Mouse (Mus musculus): Measurements from ENCODE around the gene Vamp1.

The Vamp1 gene

GRCm38 (mm10) chr6:125213715-125214114, 1.6 kb upstream of the Vamp1 start:
- no peak for DNase-seq

- peak; percentile 68 for DNase-seq
These were observed 1.5 kb downstream of the Vamp1 start for GRCm38 (mm10) chr6:125216898-125217297.

DNA sequence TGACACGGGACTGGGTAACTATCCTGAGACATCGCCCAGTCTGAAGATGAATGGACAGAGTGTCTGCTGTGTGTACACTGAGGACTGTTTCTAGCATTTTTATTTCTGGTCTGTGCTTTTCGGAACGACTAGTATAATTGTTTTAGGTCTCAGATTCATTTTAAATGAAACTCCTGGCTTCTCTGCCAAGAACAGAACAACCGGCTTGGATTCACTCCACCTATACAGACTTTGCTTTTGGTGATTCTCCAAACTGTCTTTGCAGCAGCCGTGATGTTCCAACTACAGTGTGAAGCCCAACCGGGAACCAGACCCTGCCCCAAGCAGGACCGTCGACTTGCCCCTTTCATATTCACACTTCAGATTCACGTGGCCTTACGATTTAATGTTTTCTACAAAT, 2.5 kb downstream of the Vamp1 start:
- peak; percentile 55 for DNase-seq

- DNase-seq, result peak; percentile 79
These were observed 3.6 kb downstream of the Vamp1 start for GRCm38 (mm10) chr6:125218963-125219362.

GRCm38 (mm10) chr6:125221115-125221745, 5.9 kb downstream of the Vamp1 start:
- DNase-seq, result no peak

- no peak for DNase-seq
These were observed 6.8 kb downstream of the Vamp1 start for GRCm38 (mm10) chr6:125222146-125222545.

DNA sequence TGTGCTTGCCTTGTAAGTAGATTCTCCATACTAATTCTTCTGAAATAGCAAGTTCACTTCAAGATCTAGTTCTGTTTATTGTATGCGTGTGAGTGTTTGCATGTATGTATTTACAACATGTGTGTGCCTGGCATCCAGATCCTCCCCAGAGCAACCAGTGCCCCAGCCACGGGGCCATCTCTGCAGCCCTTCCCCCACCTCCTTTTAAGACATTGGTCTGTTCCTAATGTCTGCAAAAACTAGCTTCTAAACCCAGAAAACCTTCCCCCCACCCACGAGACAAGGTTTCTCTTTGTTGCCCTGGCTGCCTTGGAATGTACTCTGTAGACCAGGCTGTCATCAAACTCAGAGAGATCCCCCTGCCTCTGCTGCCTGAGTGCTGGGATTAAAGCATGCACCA, 7.2 kb downstream of the Vamp1 start:
- DNase-seq, result no peak

DNA sequence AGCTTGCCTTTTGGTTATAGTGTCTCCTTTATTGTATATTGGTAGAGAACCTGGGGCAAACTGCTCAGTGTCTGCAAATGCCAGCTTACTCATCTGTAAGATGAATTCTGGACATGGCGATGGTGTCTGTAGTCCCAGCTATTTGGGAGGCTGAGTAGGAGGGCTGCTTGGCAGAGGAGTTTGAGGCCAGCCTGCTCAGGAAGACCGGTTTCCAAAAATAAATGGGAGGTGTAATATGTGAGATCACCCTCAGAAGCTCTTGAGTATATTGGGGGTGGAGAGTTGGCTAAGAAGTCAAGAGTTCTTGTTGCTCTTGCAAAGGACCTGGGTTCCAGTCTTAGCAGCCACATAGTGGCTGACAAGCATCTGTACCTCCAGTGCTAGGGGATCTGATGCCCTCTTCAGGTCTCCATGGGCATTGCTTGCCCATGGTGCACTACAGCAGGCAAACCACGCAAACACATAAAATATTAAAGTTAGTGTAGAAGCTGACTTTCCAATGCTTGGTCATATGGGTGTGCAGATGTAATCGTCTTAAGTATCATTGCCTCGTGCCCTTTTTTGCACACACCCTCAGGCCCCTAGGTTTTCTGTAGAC, 10.3 kb downstream of the Vamp1 start:
- DNase-seq, result no peak

DNA sequence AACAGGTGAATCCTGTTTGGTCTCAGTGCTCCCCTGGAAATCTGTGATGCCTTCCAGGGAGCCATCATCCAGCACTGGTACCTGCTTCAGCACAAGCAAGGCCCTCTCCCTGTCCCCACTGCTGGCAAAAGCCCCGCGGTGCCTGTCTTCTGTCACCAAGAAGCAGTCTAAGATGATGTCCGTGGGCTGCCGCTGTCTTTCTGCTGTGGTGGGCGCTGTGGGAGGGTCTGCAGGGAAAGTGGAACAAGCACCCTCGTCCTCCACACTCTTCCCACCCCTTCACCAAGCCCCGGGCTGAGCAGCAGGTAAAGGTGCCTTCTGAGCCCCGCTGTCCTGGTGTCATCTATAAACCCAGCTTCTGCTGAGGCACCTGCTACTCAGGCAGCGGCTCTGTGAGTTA, 15.2 kb downstream of the Vamp1 start:
- no peak for DNase-seq

DNA sequence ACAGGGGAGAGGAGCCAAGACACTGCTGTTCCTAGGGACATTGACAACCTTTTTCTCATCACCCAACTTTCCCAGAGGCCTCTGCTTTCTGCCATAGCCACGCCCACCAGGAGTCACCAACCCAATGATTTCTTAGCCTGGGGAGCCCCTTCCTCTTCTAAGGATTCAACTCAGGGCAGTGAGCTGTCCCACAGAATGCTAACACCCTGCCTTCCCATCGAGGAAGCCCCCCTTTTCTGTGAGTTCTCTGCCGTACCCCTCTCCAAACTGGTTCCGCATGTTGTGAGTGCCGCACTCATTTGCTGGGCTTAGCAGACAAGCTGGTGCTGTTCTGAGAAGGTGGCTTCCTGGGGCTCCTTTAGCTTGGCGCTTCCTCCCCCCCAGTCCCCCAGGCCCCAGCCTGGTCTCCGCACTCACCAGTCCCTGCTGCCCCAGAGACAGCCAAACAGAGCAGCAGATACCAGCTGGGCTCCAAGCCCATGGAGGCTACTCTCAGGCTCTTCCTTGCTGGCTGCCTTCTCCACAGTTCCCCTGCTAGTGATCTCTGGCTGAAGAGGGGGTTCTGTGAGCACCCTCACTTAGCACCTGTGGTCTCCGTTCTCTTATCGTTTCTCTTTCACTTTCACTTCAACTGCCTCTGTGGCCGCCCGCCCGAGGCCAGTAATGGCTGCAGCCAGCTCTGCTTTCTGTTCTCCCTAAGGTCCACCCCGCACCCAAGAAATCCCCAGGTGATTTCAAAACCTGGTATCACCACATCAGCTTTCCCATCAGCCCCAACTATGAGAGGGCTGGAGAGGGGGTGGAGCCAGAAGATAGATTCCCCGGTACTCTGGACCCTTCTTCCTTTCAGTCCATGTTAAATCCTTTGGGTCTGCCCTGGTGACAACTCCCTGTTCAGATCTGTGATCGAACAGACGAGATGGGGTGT, 16.0 kb downstream of the Vamp1 start, which contains the start of gene Tapbpl:
Tapbpl (minus strand) TSS at position 744 of the 928 bp plus-strand sequence.
- DNase-seq, result peak; percentile 75

GRCm38 (mm10) chr6:125232045-125232437, 16.7 kb downstream of the Vamp1 start:
- no peak for DNase-seq

- DNase-seq, result no peak
These were observed 17.2 kb downstream of the Vamp1 start for GRCm38 (mm10) chr6:125232516-125232915.

DNA sequence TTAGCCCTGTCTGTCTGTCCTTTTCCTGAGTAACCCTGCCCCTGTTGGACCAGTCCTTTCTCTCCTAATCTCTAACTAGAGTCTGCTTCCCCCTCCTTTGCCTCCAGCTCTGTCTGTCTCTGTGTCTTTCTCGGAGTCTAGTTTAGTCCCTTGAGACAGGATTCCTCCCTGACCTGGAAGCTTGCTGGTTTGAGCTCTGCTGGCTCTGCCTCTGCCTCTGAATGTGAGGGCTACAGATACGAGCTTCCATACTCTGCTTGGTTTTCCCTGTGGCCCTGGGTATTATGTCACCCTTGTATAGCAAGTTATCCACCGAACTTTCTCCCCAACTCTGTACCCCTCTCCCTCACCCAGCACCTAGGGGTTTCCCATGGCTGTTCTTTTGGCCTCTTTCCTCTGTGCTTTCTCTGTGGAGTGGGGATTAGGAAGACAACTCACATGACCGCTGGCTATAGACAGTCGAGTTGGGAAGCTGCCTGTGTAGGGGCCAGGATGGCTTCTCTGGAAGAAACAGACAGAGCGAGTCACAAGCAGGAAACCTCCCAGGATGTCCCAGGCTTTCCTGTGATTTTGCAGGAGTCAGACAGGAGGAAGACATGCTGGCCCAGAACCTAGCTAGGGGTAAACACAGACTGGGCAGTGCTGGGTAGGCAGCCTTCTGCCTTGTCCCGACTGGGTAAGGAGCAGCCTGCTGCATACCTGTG, 18.6 kb downstream of the Vamp1 start:
- DNase-seq, result no peak

DNA sequence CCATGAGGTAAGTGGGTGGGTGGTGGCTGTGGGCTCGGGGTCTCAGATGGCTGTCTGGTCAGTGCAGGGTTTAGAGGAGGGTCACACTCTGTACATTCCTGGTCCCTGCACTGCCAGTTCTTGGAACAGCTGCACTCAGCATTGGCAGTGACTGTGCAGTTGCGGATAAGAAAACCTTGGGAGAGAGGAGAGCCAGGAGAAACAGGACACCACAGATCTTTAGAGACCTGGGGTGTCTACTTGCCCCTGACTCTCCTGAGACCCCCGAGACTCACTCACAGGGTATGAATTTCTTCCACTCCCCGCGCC, 19.1 kb downstream of the Vamp1 start:
- DNase-seq, result no peak

DNA sequence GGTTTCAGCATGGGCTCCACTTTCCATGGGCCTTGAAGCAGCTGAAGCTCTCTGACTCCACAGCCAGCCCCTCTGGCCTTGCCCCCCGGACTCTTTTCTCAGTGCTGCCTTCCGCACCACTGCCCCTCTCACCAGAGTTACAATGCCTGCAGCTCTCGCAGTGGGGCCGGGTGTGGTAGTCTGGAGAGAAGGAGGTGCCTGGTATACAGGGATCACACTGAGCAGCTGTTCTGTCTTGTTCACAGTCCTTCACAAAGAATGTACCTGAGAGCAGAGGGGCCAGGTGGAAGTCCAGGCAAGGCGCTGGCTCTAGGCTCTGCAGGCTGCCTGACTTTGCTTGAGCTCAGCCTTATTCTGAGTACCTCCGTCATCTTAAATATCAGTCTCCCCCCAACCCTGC, 21.0 kb downstream of the Vamp1 start:
- DNase-seq, result no peak

DNA sequence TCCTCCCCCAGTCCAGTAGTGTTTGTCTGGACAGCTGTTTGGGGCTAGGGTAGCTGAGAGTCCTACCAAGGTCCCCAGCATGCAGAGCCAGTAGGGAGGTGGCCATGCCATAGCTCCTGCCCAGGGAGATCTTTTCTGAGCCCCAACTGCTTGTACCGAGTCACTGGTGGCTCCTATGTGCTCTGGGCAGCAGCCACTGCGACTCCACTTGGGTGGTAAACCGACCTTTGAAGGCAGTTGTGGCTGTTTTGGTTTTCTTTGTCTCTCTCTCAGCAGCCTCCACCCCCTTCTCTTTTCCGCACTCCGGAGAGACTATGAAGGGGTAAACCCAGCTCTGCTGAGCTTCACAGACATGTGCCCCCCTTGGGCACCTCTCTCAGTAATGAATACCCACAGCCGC, 21.4 kb downstream of the Vamp1 start, which contains the start of gene Cd27:
Cd27 (minus strand) TSS at position 229 of the 400 bp plus-strand sequence.
- DNase-seq, result no peak

DNA sequence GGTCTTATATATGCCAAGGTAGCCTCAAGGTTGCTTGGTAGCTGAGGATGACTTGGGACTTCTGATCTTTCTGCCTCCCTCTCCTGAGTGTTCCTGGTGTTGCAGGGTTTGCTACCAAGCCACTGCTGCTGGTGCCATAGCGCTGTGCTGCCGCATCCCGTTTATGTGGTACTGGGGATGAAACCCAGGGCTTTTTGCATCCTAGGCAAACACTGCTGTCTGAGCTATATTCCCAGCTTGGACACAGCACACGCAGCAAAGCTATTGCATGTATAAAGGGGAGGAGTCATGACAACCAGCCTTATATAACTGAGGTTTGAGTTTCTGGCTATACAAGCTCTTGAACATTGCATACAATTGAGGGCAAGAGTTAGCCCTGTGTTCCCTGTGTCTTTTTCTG, 22.1 kb downstream of the Vamp1 start:
- no peak for DNase-seq

DNA sequence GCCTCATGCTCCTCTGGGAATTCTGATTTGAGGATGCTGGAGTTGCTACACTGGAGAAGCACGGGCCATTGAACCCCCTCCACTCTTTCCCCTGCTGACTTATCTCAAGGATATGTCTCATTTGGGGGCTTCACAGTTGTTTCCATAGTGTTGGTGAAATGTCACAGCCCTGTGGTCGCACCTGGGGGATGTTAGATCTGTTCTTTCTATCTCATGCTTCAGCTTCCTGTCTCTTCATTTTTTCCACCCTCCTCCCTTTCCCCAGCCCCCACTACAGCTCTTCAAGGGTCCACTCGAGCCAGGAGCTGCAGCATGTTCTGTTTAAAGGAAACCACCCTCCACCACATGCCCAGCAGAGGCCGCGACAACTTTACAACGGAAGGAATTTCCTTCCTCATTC, 23.0 kb downstream of the Vamp1 start:
- no peak for DNase-seq

DNA sequence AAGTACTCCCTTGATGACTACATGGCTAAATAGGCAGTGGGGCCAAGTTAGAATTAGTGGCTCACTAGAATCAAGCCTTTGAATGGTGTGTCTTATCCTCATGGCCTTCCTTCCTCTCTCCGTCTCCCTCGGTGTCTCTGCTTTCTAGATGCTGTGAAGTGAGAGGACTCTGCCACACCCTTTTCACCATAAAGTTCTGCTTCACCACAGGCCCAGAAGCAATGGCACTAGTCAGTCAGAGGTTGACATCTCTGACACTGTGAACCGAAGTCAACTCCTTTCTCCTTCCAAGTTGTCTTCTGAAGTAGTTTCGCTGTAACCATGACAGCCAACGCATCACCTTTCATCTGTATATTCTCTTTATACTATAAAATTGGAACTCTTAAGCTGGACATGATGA, 24.2 kb downstream of the Vamp1 start:
- DNase-seq, result no peak

- no peak for DNase-seq
These were observed 25.3 kb downstream of the Vamp1 start for GRCm38 (mm10) chr6:125240617-125241016.

DNA sequence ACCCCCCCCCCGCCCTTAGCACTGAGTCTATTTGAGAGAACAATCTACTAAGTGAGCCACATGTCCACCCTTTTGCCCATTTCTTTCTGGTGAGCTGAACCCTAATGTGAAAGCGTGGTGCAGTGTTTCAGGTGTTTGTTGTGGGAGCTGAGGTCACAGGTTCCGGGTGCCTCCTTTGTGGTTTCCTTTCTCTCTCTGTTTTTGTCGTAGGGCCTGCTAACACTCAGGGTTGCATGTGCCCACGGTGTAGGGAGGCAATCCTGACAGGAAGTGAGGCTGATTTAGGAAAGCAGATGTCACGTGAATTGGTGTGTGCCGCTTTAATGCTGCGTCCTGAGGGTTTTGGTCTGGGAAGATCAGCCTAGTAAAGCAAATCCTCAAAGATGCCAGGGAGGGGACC, 26.2 kb downstream of the Vamp1 start:
- no peak for DNase-seq

DNA sequence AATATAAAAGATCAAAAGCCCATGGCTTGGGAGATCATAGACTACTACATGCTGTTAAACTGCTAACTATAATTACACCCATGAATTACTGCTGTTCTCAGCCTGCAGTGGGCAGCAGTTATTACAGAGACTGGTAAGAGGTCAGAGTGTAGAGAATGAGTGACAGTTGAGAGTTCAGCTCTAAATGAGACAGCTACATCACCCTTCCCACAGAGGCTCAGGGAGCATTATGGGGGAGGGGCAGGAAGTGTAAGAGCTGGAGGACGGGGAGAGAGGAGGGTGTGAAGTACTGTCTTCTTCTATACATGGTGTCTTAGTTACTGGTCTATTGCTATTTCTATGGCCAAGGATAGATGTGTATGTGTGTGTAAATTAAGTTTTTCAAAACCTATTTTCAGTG, 29.2 kb downstream of the Vamp1 start:
- no peak for DNase-seq

- no peak for DNase-seq
These were observed 36.9 kb downstream of the Vamp1 start for GRCm38 (mm10) chr6:125252285-125252684.

All from cerebellum, adult 9-10 months (tissue).